Mouse (Mus musculus): ENCODE results near the gene Mau2. TPM values are rescaled to one million over a fixed set of nuclear protein-coding genes. Genes with fewer than 3 reads are reported as not detected.
A peak's percentile ranks its signal among the peaks of the same experiment; 100 is the strongest.
"Not testable (repeated sequence)": the region's sequence is repeated elsewhere in the genome, so short reads cannot be mapped to it uniquely, and the experiment has no call there.

The Mau2 gene
- total and polyA plus RNA-seq, 3 experiments: 30.1 to 33.2 (median 32.6) TPM

DNA sequence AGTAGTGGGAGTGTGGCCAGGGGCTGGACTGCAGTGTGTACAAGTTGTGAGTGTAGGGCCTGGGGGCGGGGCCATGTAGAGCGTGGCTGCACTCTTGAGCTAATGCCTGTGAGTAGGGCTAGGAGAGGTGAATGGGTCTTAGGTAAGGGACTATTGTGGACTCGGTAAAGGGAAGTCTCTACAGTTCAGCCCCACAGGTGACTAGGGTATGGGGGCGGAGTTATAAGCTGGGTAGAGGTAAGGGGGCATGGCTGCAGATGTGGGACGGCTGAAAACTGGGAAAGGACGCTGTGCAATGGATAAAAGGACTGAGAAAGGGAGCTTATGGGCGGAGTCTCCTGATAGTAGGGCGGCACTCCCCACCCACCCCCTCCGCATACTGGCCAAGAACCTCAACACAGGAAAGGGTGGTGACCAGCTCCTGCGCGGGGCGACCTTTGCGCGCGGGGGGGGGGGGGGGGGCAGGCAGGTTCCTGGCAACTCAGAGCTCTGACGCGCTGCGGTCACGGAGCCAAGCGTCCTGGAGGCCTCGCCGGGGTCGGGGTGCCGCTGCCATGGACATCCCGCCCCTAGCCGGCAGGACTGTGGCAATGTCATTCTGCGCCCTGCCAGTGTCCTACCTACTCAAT is 30.0 kb upstream of the Mau2 start, which contains the start of gene Tm6sf2:
Gene Tm6sf2, plus strand, starts transcription at position 484 of the 629 bp plus-strand sequence.
- peak within 1 kb of the TSS; percentile 32; the same call in 1 of the 2 replicates for H3K27ac ChIP-seq
- H3K79me2 ChIP-seq (replicated peaks; ENCODE audit: control insufficient read depth, insufficient read depth, low read length): no peaks in the 10 kb centered on the region
- peaks cover 2% of the 10 kb centered on the region; the same call in 1 of the 2 replicates for H3K4me1 ChIP-seq (ENCODE audit: control insufficient read depth, insufficient read depth, low read length)
- H3K27me3 ChIP-seq (ENCODE audit: control insufficient read depth, insufficient read depth, low read length): no peaks in the 10 kb centered on the region
- H3K9ac ChIP-seq (ENCODE audit: low read depth, low read length): peak within 1 kb of the TSS; percentile 67
- 9% methylated on average over 23 of the region's 27 CpGs for WGBS
- peak; percentile 61 to 71 for DNase-seq
- H3K36me3 ChIP-seq (ENCODE audit: control insufficient read depth, insufficient read depth, low read length): no peaks in the 10 kb centered on the region
- TF ChIP-seq CTCF (IDR thresholded peaks at IDR 0.05): no peak
- TF ChIP-seq EP300 (IDR thresholded peaks at IDR 0.05; ENCODE audit: insufficient read depth, low read depth, low read length): no peak
- TF ChIP-seq POLR2A (IDR thresholded peaks at IDR 0.05; ENCODE audit: insufficient read depth, low read depth, low read length): no peak
- intact Hi-C loops (cut with DNase I): no loop called here
- peak within 1 kb of the TSS; percentile 34 for H3K4me3 ChIP-seq

DNA sequence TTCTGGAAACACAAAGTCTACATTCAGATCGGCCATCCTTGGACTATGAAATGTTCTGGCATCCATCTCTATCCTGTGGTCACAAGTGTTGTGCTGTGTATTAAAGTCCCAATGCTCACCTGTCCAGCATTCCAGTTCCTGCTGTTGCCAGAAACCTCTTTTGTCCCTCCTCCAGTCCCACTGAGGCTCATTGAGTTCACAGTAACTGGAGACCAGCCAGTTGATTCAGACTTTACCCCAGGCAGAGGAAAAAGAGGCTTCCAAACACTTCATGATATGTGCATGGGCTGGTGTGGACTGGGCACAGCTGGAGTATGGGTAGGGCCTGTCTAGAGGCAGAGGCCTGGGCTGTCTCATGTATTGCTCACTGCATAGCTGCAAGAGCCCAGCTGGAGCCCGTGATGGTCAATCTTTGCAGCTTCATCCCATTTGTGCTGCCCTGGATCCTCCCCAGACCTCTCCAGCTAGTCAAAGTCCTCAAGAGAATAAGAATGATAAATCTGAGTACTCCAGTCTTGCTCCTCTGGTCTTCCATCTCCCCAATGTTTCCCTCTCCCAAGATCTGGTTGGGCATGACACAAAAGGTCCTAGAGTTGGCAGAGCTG is 29.4 kb upstream of the Mau2 start:
- H3K79me2 ChIP-seq (replicated peaks; ENCODE audit: control insufficient read depth, insufficient read depth, low read length): no peaks in the 10 kb centered on the region
- H3K36me3 ChIP-seq (ENCODE audit: control insufficient read depth, insufficient read depth, low read length): no peaks in the 10 kb centered on the region
- H3K9ac ChIP-seq (ENCODE audit: low read depth, low read length): no peak overlapping the region
- no peaks in the 10 kb centered on the region for H3K27me3 ChIP-seq (ENCODE audit: control insufficient read depth, insufficient read depth, low read length)
- intact Hi-C loops (cut with DNase I): no loop called here
- peaks cover 2% of the 10 kb centered on the region; the same call in 1 of the 2 replicates for H3K4me1 ChIP-seq (ENCODE audit: control insufficient read depth, insufficient read depth, low read length)
- H3K4me3 ChIP-seq: no peak overlapping the region
- DNase-seq: no peak
- no peak overlapping the region; the same call in 1 of the 2 replicates for H3K27ac ChIP-seq
- no peak for TF ChIP-seq POLR2A (IDR thresholded peaks at IDR 0.05; ENCODE audit: insufficient read depth, low read depth, low read length)
- no peak for TF ChIP-seq EP300 (IDR thresholded peaks at IDR 0.05; ENCODE audit: insufficient read depth, low read depth, low read length)
- TF ChIP-seq CTCF (IDR thresholded peaks at IDR 0.05): no peak
- WGBS: 71% methylated on average over 2 of the region's 2 CpGs

DNA sequence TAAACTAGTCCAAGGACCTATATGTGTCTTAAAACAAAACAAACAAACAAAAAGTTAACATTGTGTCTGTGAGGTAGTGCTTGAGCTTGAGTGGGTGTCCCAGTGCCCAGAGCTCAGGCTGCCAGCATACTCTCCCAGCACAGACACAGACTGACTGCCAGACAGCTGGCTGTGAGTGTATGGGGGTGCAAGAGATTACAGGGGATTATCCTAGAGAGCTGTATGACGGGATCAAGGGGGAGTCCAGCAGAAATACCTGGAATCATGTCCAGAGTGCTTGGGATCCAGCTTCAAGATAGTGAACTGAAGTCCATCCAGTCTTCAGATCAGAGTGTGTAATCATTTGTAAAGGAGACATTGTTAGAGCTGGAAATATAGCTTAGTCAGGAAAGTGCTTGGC is 15.2 kb upstream of the Mau2 start:
- Histone ChIP-seq H3K4me3 (no peak overlapping the region), H3K4me1 (ENCODE audit: control insufficient read depth, insufficient read depth, low read length) (no peaks in the 10 kb centered on the region), H3K27ac (no peak overlapping the region), H3K79me2 (replicated peaks; ENCODE audit: control insufficient read depth, insufficient read depth, low read length) (no peaks in the 10 kb centered on the region), H3K36me3 (ENCODE audit: control insufficient read depth, insufficient read depth, low read length) (no peaks in the 10 kb centered on the region), H3K9ac (ENCODE audit: low read depth, low read length) (no peak overlapping the region), H3K27me3 (ENCODE audit: control insufficient read depth, insufficient read depth, low read length) (no peaks in the 10 kb centered on the region)
- 81% methylated on average over 1 of the region's 1 CpGs for WGBS
- DNase-seq: no peak
- intact Hi-C loops (cut with DNase I): no loop called here
- TF ChIP-seq CTCF (IDR thresholded peaks at IDR 0.05) (no peak), EP300 (IDR thresholded peaks at IDR 0.05; ENCODE audit: insufficient read depth, low read depth, low read length) (no peak), POLR2A (IDR thresholded peaks at IDR 0.05; ENCODE audit: insufficient read depth, low read depth, low read length) (no peak)

DNA sequence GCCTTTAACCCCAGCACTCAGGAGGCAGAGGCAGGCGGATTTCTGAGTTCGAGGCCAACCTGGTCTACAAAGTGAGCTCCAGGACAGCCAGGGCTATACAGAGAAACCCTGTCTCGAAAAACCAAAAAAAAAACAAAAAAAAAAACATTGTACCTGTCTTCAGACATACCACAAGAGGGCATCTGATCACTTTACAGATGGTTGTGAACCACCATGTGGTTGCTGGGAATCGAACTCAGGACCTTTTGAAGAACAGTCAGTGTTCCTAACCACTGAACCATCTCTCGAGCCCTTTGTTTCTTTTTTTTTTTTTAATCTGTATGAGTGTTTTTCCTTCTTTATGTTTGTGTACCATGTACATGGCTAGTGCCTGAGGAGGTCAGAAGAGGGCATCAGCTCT is 7.9 kb upstream of the Mau2 start:
- TF ChIP-seq CTCF (IDR thresholded peaks at IDR 0.05): 0 out of 2 replicates have a peak, but pooled peaks have one; percentile 8
- H3K4me1 ChIP-seq (ENCODE audit: control insufficient read depth, insufficient read depth, low read length); H3K9ac ChIP-seq (ENCODE audit: low read depth, low read length); H3K27me3 ChIP-seq (ENCODE audit: control insufficient read depth, insufficient read depth, low read length); H3K36me3 ChIP-seq (ENCODE audit: control insufficient read depth, insufficient read depth, low read length); H3K4me3 ChIP-seq; H3K79me2 ChIP-seq (replicated peaks; ENCODE audit: control insufficient read depth, insufficient read depth, low read length); intact Hi-C loops (cut with DNase I); H3K27ac ChIP-seq; DNase-seq: not testable (repeated sequence)
- 93% methylated on average over 5 of the region's 5 CpGs for WGBS

DNA sequence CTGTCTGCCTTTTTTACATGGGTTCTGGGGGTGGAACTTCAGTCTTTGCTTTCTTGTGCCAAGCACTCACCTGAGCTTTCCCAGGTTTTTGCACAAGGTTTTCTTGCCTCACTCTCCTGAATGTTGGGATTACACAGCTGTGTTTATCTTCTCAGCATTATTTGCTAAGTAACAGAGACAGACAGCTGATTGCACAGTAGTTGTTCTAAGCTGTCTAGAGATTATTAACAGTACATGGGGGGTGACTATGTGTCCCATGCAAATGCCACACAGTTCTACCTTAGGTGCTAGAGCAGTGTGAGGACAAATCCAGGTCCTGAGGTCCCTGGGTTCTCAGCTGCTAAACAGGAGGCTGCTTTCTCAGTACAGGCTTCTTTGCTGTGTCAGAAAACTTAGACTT is 7.1 kb upstream of the Mau2 start:
- TF ChIP-seq POLR2A (IDR thresholded peaks at IDR 0.05; ENCODE audit: insufficient read depth, low read depth, low read length): no peak
- TF ChIP-seq CTCF (IDR thresholded peaks at IDR 0.05): no peak
- no peak for TF ChIP-seq EP300 (IDR thresholded peaks at IDR 0.05; ENCODE audit: insufficient read depth, low read depth, low read length)
- H3K27me3 ChIP-seq (ENCODE audit: control insufficient read depth, insufficient read depth, low read length): no peaks in the 10 kb centered on the region
- no peak overlapping the region for H3K4me3 ChIP-seq
- H3K27ac ChIP-seq: no peak overlapping the region
- H3K79me2 ChIP-seq (replicated peaks; ENCODE audit: control insufficient read depth, insufficient read depth, low read length): 0 out of 2 replicates have a peak, but pooled peaks cover 2% of the 10 kb centered on the region
- no peak for DNase-seq
- intact Hi-C loops (cut with DNase I): no loop called here
- no peaks in the 10 kb centered on the region for H3K4me1 ChIP-seq (ENCODE audit: control insufficient read depth, insufficient read depth, low read length)
- H3K36me3 ChIP-seq (ENCODE audit: control insufficient read depth, insufficient read depth, low read length): no peaks in the 10 kb centered on the region
- H3K9ac ChIP-seq (ENCODE audit: low read depth, low read length): no peak overlapping the region

DNA sequence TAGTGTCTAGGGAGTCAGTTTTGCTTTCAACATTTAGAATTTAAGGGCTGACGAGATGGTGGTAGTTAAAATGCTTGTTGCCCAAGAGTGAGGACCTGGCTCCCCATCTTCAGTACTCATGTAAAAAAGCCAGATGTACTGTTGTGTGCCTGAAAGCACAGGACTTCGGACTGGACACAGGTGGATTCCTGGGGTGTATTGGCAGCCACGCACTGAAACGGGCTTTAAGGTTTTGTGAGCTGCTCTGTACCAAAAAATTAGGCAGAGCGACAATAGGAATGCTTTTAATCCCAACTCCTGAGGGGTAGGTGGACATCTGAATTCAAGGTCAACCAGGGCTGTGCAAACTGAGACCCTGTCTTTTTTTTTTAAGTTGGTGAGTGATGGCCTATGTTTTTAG is 1.5 kb upstream of the Mau2 start:
- Histone ChIP-seq H3K27ac (no peak overlapping the region), H3K4me3 (no peak overlapping the region), H3K4me1 (ENCODE audit: control insufficient read depth, insufficient read depth, low read length) (peaks cover 11% of the 10 kb centered on the region), H3K36me3 (ENCODE audit: control insufficient read depth, insufficient read depth, low read length) (peaks cover 6% of the 10 kb centered on the region), H3K9ac (ENCODE audit: low read depth, low read length) (no peak overlapping the region), H3K27me3 (ENCODE audit: control insufficient read depth, insufficient read depth, low read length) (no peaks in the 10 kb centered on the region), H3K79me2 (replicated peaks; ENCODE audit: control insufficient read depth, insufficient read depth, low read length) (peaks cover 15% of the 10 kb centered on the region)
- intact Hi-C loops (cut with DNase I): loop anchor here (2.0 to 5.0 kb wide), 2 partner anchors 37 to 95 kb away; partner anchors contain the start of genes Borcs8, Mef2b and Rfxank
- no peak for TF ChIP-seq POLR2A (IDR thresholded peaks at IDR 0.05; ENCODE audit: insufficient read depth, low read depth, low read length)
- no peak for TF ChIP-seq CTCF (IDR thresholded peaks at IDR 0.05)
- TF ChIP-seq EP300 (IDR thresholded peaks at IDR 0.05; ENCODE audit: insufficient read depth, low read depth, low read length): no peak
- WGBS: 90% methylated on average over 5 of the region's 5 CpGs
- DNase-seq: no peak

Measured in heart, adult 2 months (tissue).